Mouse (Mus musculus) large intestine, adult 2 months (tissue): ENCODE measurements around the gene Rnasek. TPM values are rescaled to one million over a fixed set of nuclear protein-coding genes. Genes with fewer than 3 reads are reported as not detected.

Experiments used
- DNase-seq: peaks from one replicate; pipeline ENCODE4 v3.0.0-alpha.2; 2012; ENCODE audit warnings: low read depth, low spot score
- WGBS: fragments of 180-500 bp; shearing (Covaris S2); methylation state at CpG from one replicate; pipeline ENCODE4 v1.1.7; 2018; 5-methylcytosine and 5-hydroxymethylcytosine counted together
- polyA plus RNA-seq: library from polyadenylated mRNA; depleted of rRNA; stranded (reverse); fragments of >200 nt; gene quantifications from 2 replicates; pipeline ENCODE4 v1.2.3, GENCODE M21; 2012

Gene Rnasek
- polyA plus RNA-seq, 1 experiment = 163 TPM

DNA sequence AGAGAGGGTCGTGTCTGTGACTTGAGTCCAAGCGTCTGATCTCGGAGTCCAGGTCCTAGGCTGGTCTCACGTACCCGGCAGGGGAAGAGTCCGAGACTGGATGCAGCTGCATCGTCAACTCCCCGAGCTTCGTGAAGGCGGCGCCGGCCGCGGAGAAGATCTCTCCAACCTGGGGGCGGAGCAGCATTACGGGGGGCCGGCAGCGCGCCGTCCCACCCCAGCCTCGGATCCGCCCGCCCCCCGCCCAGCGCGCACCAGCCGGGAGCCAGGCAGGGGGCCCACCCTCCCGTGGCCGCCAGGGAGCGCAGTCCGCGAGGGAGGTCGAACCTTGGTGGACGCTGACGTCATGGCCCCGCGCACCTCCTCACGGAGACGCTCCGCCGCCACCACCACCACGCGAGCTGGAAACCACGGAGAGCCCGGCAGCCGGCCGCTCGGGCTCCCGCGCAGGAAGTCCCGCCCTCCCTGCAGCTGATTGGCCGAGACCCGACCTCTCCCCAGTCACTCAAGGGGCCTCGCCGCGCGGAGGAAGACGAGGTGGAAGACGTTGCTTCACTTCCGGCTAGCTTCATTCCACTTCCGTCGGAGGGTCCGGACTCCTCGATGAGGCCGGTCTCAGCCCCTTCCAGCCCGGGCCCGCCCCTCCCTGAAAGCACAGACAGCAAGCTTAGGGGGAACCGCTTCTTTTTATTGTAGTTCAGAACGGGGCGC lies 2.0 kb downstream of the Rnasek start, which contains the start of gene 0610010K14Rik:
0610010K14Rik (minus strand) TSS at position 458 of the 711 bp plus-strand sequence.
- WGBS = under 1% methylated on average over 68 of the region's 70 CpGs

DNA sequence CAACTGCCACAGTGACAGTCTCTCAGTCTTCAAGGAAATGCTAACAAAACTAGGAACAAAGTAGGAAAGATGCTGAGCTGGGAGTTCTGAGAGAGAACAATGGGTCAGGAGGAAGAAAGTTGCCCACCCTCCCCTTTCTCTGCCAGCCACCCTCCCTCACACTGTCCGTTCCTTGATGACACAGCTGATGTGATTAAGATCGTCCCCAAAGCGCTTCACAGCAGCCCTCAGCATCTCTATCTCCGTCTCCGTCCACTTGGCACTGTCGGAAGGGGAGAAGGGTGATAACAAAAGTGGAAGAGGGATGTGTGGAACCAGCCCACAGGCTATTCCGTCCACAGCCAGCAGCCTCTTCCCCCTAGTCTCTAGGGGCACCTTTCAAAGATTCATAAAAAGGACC lies 2.9 kb downstream of the Rnasek start:
- 63% methylated on average over 7 of the region's 7 CpGs for WGBS

More for the DNA sequence above, 2.0 kb downstream of the Rnasek start, which contains the start of gene 0610010K14Rik:
- peak; percentile 90 for DNase-seq

DNA sequence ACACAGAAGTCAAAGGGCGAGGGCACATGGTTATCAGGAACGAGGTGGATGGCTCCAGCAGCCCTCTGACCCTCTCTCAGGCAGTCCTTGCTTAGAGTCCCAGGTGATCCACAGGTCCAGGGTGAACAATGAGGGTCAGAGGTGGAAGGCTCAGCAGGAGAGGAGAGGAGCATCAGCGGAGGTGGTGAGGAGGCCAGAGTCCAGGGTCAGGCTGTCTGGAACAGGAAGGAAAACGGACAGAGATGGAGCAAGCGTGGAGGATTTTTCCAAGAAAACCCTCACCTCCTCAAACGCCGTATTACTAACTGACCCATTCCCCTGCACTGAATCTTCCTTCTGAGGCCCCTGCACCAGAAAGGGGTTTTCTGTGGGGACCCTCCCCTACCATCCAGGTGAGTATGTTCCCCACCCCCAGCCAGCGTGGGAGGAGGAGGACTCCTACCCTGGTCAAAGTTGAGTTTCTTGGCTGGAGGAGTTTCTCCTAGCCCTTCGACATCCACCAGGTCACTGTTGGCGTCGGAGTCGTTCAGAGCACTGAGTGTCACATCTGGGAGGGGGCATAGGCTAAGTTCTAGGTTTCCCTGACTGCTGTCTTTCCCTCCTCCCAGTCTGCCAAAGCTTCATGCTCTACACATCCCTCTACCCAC lies 4.3 kb downstream of the Rnasek start:
- 92% methylated on average over 12 of the region's 12 CpGs for WGBS
- DNase-seq = no peak

More for the DNA sequence above, 2.9 kb downstream of the Rnasek start:
- DNase-seq = no peak

DNA sequence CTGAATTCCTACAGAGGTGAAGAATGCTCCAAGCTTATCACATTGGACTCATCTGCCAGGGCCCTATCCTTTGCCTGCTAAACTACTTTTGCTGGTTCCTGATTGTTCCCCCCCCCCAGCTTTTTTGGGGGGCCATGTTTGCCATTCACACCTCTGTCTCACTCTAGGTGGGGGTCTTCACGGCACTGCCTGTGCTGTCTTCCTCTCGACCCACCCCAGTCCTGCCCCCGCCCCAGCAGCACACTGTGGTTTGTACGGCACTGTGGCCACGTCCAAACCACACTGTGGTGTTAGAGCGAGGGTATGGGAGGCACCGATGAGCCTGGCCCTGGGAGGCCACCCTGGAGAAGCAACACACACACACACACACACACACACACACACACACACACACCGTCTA lies 5.1 kb downstream of the Rnasek start:
- no peak for DNase-seq
- WGBS = 74% methylated on average over 8 of the region's 8 CpGs

DNA sequence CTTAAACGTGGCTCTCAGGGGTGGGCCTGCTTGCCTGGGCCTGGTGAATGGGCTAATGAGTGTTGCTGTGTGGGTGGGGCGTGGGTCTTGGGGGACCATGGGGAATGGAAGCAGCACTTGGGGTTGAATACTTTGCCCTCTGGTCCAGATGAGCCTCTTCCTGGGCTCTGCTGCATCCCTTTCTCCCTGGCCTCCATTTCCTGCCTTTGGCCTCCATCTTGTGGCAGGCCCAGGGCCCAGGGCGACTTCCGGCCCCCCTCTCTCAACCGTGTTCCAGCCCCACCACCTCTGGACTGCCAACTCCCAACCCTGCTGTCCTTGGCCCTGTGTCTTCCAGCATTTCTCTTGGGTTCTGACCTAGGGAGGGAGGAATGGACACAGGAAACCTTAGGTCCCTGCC lies 5.6 kb downstream of the Rnasek start:
- WGBS = 61% methylated on average over 5 of the region's 5 CpGs
- no peak for DNase-seq

- 40% methylated on average over 8 of the region's 8 CpGs for WGBS
These were observed 6.6 kb downstream of the Rnasek start for GRCm38 (mm10) chr11:70233016-70233415.

GRCm38 (mm10) chr11:70232546-70232945 lies 7.1 kb downstream of the Rnasek start:
- no peak for DNase-seq
- 24% methylated on average over 10 of the region's 10 CpGs for WGBS

More at GRCm38 (mm10) chr11:70233016-70233415, 6.6 kb downstream of the Rnasek start:
- no peak for DNase-seq

GRCm38 (mm10) chr11:70230239-70230727 lies 9.4 kb downstream of the Rnasek start:
- under 1% methylated on average over 32 of the region's 32 CpGs for WGBS
- no peak for DNase-seq

- DNase-seq = no peak
- 4% methylated on average over 39 of the region's 39 CpGs for WGBS
These were observed 10.2 kb downstream of the Rnasek start, which contains the start of gene Bcl6b for GRCm38 (mm10) chr11:70229260-70230010. Gene Bcl6b (minus strand): TSS chr11:70229798.

- no peak for DNase-seq
- under 1% methylated on average over 19 of the region's 19 CpGs for WGBS
These were observed 10.8 kb downstream of the Rnasek start for GRCm38 (mm10) chr11:70228828-70229227.

- DNase-seq = no peak
- WGBS = 68% methylated on average over 4 of the region's 4 CpGs
These were observed 11.9 kb downstream of the Rnasek start for GRCm38 (mm10) chr11:70227661-70228245.

DNA sequence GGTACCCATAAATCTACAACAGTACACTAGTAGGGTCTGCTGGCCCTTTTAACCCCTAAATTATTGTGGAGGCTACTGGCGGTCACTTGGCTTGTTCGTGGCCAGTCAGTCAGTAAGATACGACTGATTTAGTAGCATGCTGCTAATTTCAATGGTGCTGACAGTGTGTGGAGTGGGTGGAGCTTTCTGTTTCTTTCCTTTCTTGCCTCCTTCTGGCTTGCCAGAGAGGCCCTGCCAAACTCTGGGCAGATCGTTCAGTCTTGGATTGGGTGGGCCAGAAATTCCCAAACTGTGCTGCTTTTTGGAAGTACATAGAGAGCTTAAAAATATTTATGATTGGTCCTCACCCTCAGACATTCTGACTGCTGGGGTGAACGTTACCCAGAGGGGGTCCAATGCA lies 12.5 kb downstream of the Rnasek start:
- 33% methylated on average over 5 of the region's 5 CpGs for WGBS
- DNase-seq = no peak

- 22% methylated on average over 18 of the region's 18 CpGs for WGBS
- no peak for DNase-seq
These were observed 13.1 kb downstream of the Rnasek start for GRCm38 (mm10) chr11:70226602-70226890.

- no peak for DNase-seq
- 30% methylated on average over 27 of the region's 27 CpGs for WGBS
These were observed 13.6 kb downstream of the Rnasek start for GRCm38 (mm10) chr11:70225798-70226601.

- WGBS = 85% methylated on average over 9 of the region's 9 CpGs
- no peak for DNase-seq
These were observed 15.9 kb downstream of the Rnasek start for GRCm38 (mm10) chr11:70223724-70224123.

GRCm38 (mm10) chr11:70221603-70222500 lies 17.8 kb downstream of the Rnasek start:
- 7% methylated on average over 14 of the region's 14 CpGs for WGBS
- no peak for DNase-seq

DNA sequence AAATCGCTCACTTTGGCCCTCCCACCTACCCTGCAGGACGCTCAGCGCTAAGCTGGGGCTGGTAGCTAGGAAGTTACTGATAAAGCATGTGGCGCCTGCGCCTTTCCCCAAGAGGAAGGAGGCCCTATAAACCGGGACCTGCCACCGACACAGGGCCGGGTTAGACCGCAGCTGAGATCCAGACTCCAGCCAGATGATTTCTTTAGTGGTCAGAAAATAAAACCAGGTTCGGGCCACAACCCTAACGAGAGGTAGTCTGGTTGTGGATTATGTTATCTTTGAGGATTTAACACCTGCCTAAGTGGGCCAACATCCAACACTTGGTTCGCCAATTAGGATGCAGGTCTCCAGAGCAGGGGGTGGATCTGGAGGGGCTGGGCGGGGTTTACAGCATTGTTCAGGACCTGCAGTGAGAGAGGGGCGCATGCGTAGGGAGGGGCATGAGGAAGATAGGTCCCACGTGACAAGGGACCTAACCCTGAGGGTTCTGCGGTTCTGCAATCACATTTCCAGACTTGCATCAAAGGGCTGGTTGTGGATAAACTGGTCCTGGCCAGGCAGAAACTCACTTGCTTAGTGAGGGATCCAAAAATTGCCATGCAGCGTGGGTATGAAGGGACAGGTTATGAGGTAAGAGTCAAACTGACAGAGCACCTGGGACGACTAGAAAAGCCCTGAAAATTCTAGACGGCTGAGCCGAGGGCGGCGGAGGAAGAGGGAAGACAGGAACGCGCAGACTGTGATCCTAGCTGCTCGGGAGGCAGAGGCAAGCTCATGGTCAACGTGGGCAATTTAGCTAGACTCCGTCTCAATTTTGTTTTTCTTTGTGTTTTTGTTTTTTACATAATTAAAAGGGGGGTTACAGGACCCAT lies 18.7 kb downstream of the Rnasek start, which contains the start of gene Slc16a13:
Slc16a13 (minus strand) TSS at position 334 of the 872 bp plus-strand sequence.
- peak; percentile 95 for DNase-seq
- under 1% methylated on average over 28 of the region's 28 CpGs for WGBS
